Mouse (Mus musculus) liver, embryonic 14.5 days (tissue): ENCODE data around the gene Pan3. TPM values are rescaled to one million over a fixed set of nuclear protein-coding genes. Genes with fewer than 3 reads are reported as not detected.
A peak's percentile ranks its signal among the peaks of the same experiment; 100 is the strongest.

Experiments used
- ATAC-seq: fragments of 200-750 bp; cut with Nextera tagmentation; 2 replicates; pipeline ENCODE4 v1.8.0; 2017; ENCODE audit warnings: moderate number of reproducible peaks, mild to moderate bottlenecking, moderate library complexity; ENCODE audit not compliant: insufficient read depth
- DNase-seq, 3 experiments: peaks; one replicate each; pipeline ENCODE4 v3.0.0-alpha.2; 2012 to 2013; ENCODE audit warnings: low read depth in 3 of 3, low spot score in 3 of 3
- H3K27ac ChIP-seq: fragments of 300-500 bp; sonication (generic); 2 replicates; pipeline ENCODE4 v1.5.1; 2014; ENCODE audit warnings: moderate library complexity, mild to moderate bottlenecking, control low read depth, inconsistent platforms
- H3K27me3 ChIP-seq: fragments of 300-500 bp; sonication (generic); 2 replicates; pipeline ENCODE4 v1.6.1; 2014; ENCODE audit warnings: mild to moderate bottlenecking, low read length, moderate library complexity; ENCODE audit not compliant: control insufficient read depth, insufficient read depth
- H3K36me3 ChIP-seq: fragments of 300-500 bp; sonication (generic); replicated peaks from 2 replicates; pipeline ENCODE4 v1.6.1; 2014; ENCODE audit warnings: low read depth; ENCODE audit not compliant: control insufficient read depth, insufficient read depth
- H3K4me1 ChIP-seq, 2 experiments: fragments of 200-500 bp in 1 of 2; fragments of 300-500 bp in 1 of 2; sonication (generic) in 1 of 2; replicated peaks; 2 replicates each; pipeline ENCODE4 v1.6.1; 2012 to 2014; ENCODE audit warnings: antibody characterized with exemption in 1 of 2, inconsistent platforms in 1 of 2, low read length in 1 of 2; ENCODE audit not compliant: control insufficient read depth in 2 of 2, insufficient read depth in 2 of 2
- H3K4me2 ChIP-seq: fragments of 300-500 bp; sonication (generic); 2 replicates; pipeline ENCODE4 v1.6.1; 2014; ENCODE audit warnings: low read depth, mild to moderate bottlenecking, control low read depth, moderate library complexity
- H3K4me3 ChIP-seq, 2 experiments: fragments of 200-500 bp in 1 of 2; fragments of 300-500 bp in 1 of 2; sonication (generic) in 1 of 2; 2 replicates each; pipeline ENCODE4 v1.5.1; 2012 to 2014; ENCODE audit warnings: low read depth in 2 of 2, low read length in 2 of 2, mild to moderate bottlenecking in 2 of 2, control low read depth in 1 of 2, inconsistent platforms in 1 of 2, moderate library complexity in 1 of 2; ENCODE audit not compliant: insufficient read depth in 1 of 2
- H3K9ac ChIP-seq: fragments of 300-500 bp; sonication (generic); replicated peaks from 2 replicates; pipeline ENCODE4 v1.6.1; 2014; ENCODE audit warnings: mild to moderate bottlenecking, control low read depth, moderate library complexity
- H3K9me3 ChIP-seq: fragments of 300-500 bp; sonication (generic); 2 replicates; pipeline ENCODE4 v1.6.1; 2016; ENCODE audit warnings: low read length, mixed read lengths; ENCODE audit not compliant: control insufficient read depth
- CTCF ChIP-seq: IDR thresholded peaks from 2 replicates; pipeline ENCODE4 v1.5.1; 2016; ENCODE audit warnings: antibody characterized with exemption, low read depth, control low read depth
- EP300 ChIP-seq: IDR thresholded peaks from 2 replicates; pipeline ENCODE4 v1.6.1; 2016; ENCODE audit warnings: antibody characterized with exemption, low read depth
- WGBS: fragments of 180-500 bp; shearing (Covaris S2); extraction: QIAGEN DNeasy Blood & Tissue Kit; methylation state at CpG from one replicate; pipeline ENCODE4 v1.1.7; 2014; ENCODE audit not compliant: insufficient replicate concordance; 5-methylcytosine and 5-hydroxymethylcytosine counted together
- polyA plus RNA-seq, 2 experiments: library from polyadenylated mRNA; depleted of rRNA in 1 of 2; stranded (reverse) in 1 of 2; unstranded in 1 of 2; fragments of >200 nt; fragmentation: Nextera tagmentation in 1 of 2; extraction: Ambion mirVana in 1 of 2; gene quantifications; 2 replicates each; pipeline versions ENCODE4 v1.2.1 to v1.2.3; 2012 to 2014

Pan3 gene
- polyA plus RNA-seq, 2 experiments, result 17.2 to 31.3 TPM

GRCm38 (mm10) chr5:147445252-147445651 is 15.3 kb downstream of the Pan3 start:
- no peak for TF ChIP-seq CTCF
- no peak for TF ChIP-seq EP300
- Histone ChIP-seq H3K27ac (peak overlapping the region; percentile 36; the same call in 1 of the 2 replicates), H3K4me3 (no peak overlapping the region), H3K4me1 (peaks cover 38 to 44% of the 10 kb centered on the region in 2 experiments), H3K27me3 (no peaks in the 10 kb centered on the region), H3K4me2 (peak overlapping the region; percentile 53), H3K36me3 (no peaks in the 10 kb centered on the region), H3K9ac (no peak overlapping the region), H3K9me3 (no peaks in the 10 kb centered on the region)
- WGBS, result 48% methylated on average over 4 of the region's 4 CpGs
- ATAC-seq (no peak), DNase-seq (no peak)

DNA sequence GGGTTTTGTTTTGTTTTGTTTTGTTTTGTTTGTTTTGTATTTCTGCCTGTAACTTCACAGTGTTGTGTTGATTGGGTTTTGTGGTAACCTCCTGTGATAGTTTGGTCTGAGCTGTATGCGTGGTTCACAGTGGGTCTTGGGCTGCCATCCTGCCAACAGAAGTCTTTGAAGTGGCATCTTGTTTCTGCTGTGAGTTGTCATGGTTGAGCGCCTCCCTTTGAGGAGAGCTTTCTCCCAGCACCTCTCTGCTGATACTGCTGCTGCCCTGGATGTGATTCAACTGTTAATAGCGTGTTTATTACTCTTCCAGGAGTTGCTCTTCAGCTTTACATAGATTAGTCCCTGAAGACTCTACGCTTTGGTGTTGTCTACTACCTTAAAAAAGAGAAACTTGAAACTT is 18.6 kb downstream of the Pan3 start:
- Histone ChIP-seq H3K27ac (no peak overlapping the region), H3K4me1 (peaks cover 18 to 19% of the 10 kb centered on the region in 2 experiments), H3K36me3 (peaks cover 10% of the 10 kb centered on the region), H3K4me2 (no peak overlapping the region), H3K4me3 (no peak overlapping the region), H3K9me3 (no peaks in the 10 kb centered on the region), H3K9ac (no peak overlapping the region), H3K27me3 (no peaks in the 10 kb centered on the region)
- TF ChIP-seq CTCF (no peak), EP300 (no peak)
- DNase-seq (no peak), ATAC-seq (no peak)
- 80% methylated on average over 4 of the region's 4 CpGs for WGBS

DNA sequence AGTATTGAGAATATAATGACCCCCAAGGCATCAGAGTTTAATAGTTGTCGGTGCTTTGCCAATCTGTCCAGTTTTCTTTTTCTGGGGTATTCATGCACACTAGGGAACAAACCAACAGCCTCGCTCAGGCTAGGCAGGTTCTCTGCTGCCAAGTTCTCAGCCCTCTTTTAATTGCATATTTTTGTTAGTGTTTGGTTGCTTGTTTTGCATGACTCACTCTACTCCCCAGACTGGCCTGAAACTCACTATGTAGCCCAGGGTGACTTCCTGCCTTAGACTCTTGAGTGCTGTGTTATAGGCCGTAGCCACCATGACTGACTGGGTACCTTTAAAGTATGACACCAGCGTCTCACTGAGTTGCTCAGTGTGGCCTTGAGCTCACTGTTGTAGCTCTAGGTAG is 19.0 kb downstream of the Pan3 start:
- H3K4me2 ChIP-seq, result no peak overlapping the region
- H3K27me3 ChIP-seq, result no peaks in the 10 kb centered on the region
- no peak overlapping the region for H3K4me3 ChIP-seq
- WGBS, result 84% methylated on average over 4 of the region's 4 CpGs
- DNase-seq, result no peak
- no peaks in the 10 kb centered on the region for H3K9me3 ChIP-seq
- no peak for ATAC-seq
- TF ChIP-seq EP300 (no peak), CTCF (no peak)
- peaks cover 16 to 17% of the 10 kb centered on the region in 2 experiments for H3K4me1 ChIP-seq
- H3K27ac ChIP-seq, result no peak overlapping the region
- peaks cover 12% of the 10 kb centered on the region for H3K36me3 ChIP-seq
- no peak overlapping the region for H3K9ac ChIP-seq

GRCm38 (mm10) chr5:147456491-147456890 is 26.5 kb downstream of the Pan3 start:
- Histone ChIP-seq H3K36me3 (peaks cover 23% of the 10 kb centered on the region), H3K27ac (no peak overlapping the region), H3K27me3 (no peaks in the 10 kb centered on the region), H3K4me2 (no peak overlapping the region), H3K9ac (no peak overlapping the region), H3K9me3 (no peaks in the 10 kb centered on the region), H3K4me3 (no peak overlapping the region), H3K4me1 (no peaks in the 10 kb centered on the region)
- ATAC-seq (no peak), DNase-seq (no peak)
- WGBS, result 75% methylated on average over 4 of the region's 4 CpGs
- TF ChIP-seq EP300 (no peak), CTCF (no peak)

DNA sequence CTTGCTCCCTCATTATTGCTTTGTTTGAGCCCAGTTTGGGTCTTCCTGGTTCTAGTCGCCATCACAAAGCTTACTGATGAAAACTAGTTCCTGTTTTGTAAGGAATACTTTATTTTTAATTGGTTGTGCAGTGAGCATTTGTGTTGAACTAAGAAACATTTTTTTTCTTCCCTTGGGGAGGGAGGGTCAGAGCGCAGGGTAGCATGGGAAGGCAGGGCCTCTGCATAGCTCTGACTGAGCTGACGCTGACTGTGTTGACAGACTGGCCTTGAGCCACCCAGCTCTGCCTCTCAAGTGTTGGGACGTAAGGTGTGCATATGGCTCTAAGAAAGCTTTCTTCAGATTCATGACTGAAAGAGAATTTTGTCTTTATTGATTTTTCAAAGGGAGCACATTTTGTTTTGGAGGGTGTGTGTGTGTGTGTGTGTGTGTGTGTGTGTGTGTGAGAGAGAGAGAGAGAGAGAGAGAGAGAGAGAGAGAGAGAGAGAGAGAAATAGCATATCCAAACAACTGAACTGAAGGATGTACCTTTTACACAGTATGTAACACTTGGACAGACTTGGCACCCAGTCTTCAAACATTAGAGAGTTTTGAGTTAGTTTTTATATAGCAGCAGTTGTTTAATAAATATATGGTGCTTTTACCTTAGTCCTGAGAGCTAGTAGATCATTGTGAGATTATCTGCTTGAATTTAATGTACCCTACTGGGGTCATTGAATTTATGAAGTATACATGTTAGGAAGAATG is 30.0 kb downstream of the Pan3 start:
- TF ChIP-seq EP300 (no peak), CTCF (no peak)
- ATAC-seq (no peak), DNase-seq (no peak)
- no peak overlapping the region for H3K27ac ChIP-seq
- H3K9ac ChIP-seq, result no peak overlapping the region
- H3K4me2 ChIP-seq, result no peak overlapping the region
- no peaks in the 10 kb centered on the region; a peak in 1 of 4 replicates for H3K4me1 ChIP-seq
- H3K36me3 ChIP-seq, result peaks cover 10% of the 10 kb centered on the region
- no peaks in the 10 kb centered on the region for H3K27me3 ChIP-seq
- no peaks in the 10 kb centered on the region for H3K9me3 ChIP-seq
- H3K4me3 ChIP-seq, result no peak overlapping the region
- 71% methylated on average over 4 of the region's 4 CpGs for WGBS
